Mouse (Mus musculus) adrenal gland, adult 8-10 months (tissue): Measurements from ENCODE around the gene Emp2. TPM values are rescaled to one million over a fixed set of nuclear protein-coding genes. Genes with fewer than 3 reads are reported as not detected.

Source experiments
- microRNA-seq, 2 experiments: library from miRNA; unstranded; fragments of <30 nt; microRNA quantifications; one replicate each; pipeline ENCODE4 v1.2.0; 2022
- total RNA-seq, 4 experiments: library from RNA; stranded (reverse); gene quantifications; 2 replicates each; pipeline ENCODE4 v1.2.4; 2022

The Emp2 gene
- total RNA-seq, 4 experiments from 2014 or later, result 4.9 to 7.5 (median 6.0) TPM

Small RNA genes within 50 kb of the gene (microRNA-seq; reads per million reads assigned to microRNA genes)
- 0 reads per million in 2 experiments for gene Gm22932

Other genes with a start within 250 kb of the Emp2 start
- not detected for gene Rpl39l, start 143.7 kb downstream of the Emp2 start, total RNA-seq
- gene Atf7ip2, start 121.3 kb downstream of the Emp2 start, total RNA-seq, result 1 to 10 TPM in 3 of 4 experiments, under 1 TPM in 1; 0.89 to 1.7 (median 1.4) TPM
- not detected for gene Tekt5, start 81.5 kb upstream of the Emp2 start, total RNA-seq
- gene Nubp1, start 98.0 kb upstream of the Emp2 start, total RNA-seq, result 10 to 100 TPM; 25.7 to 32.1 (median 28.4) TPM
- 1 to 10 TPM; 1.5 to 3.6 (median 3.2) TPM for gene Tvp23a, start 133.4 kb upstream of the Emp2 start, total RNA-seq
- gene Ciita, start 166.1 kb upstream of the Emp2 start, total RNA-seq, result 1 to 10 TPM; 1.8 to 6.0 (median 4.7) TPM
- gene Dexi, start 229.1 kb upstream of the Emp2 start, total RNA-seq, result 10 to 100 TPM; 21.3 to 29.9 (median 25.9) TPM
- 10 to 100 TPM; 37.2 to 55.9 (median 51.3) TPM for gene Clec16a, start 231.4 kb upstream of the Emp2 start, total RNA-seq